In the genomic region with DNA sequence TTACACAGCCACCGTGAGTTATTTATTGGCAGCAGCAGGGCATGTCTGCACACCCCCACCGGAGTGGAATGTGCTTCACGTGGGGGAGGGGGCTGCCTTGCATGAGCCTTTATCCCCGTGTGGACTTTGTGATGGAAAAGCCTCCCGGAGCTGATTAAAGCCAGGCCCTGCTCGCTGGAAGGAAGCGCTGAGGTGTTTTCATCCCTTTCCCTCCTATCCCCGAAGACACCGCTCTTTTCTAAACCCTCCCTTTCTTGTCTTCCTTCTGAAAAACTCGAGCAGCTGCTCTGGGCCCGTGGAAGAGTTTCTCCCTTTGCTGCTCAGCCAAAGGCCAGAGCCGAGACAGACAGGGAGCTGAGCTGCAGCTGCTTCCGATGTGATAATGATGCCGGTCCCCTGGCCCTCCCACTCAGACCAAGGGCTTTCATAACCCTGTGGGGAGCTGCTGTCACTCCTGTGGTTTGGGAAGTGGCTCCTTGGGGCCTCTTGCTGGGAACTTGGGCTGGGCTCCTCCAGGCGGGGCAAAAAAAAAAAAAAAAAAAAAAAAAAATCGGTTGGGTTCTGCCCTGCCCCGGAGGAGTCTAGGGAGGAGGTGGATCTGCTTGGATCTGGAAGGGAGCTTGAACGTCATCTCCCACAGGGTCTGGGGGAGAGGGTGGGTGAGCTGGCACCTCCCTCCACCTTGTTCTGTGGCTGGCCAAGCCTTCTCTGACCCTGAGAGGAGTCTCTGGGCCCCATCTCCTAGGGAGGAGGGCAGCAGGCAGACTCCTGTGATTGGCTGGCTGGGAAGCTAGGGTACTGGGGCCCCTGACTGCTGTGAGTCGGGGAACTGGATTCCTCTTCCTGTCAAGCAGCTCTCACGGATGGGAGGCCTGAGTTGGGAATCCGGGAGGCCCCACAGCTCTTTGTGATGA, we compare ENCODE assay signal across 9 mouse cellular contexts. TPM values are rescaled to one million over a fixed set of nuclear protein-coding genes. Genes with fewer than 3 reads are reported as not detected.
DNase-seq lines count a peak whose midpoint lies in the region; ATAC-seq and TF ChIP-seq lines count a peak whose summit lies in the region.
"Had no signal": no experiment of that assay in that cellular context is flagged by ENCODE, and none has a peak within 500 bp of the region (broad histone marks: within the 10 kb centered on the region; RNA-seq: fewer than 3 reads in every experiment).

No protein-coding gene starts in this region.

- H3K36me3 ChIP-seq in embryonic facial prominence, embryonic 12.5 days: peaks cover 27% of the 10 kb centered on the region
- H3K36me3 ChIP-seq in heart, embryonic 14.5 days (ENCODE audit: control insufficient read depth, insufficient read depth, low read length): peaks cover 48% of the 10 kb centered on the region

- no peak for DNase-seq in layer of hippocampus, adult 2 months (ENCODE audit: low spot score in 2 of 2)
- DNase-seq in layer of hippocampus, adult 9-11 months: no peak
- peak; percentile 82 for DNase-seq in kidney, postnatal 10 days
- peak; percentile 69 to 79 for DNase-seq in spleen, postnatal 10 days (ENCODE audit: low spot score in 2 of 2)
- no peak for DNase-seq in cerebellum, adult 8-10 months

- peak overlapping the region; percentile 61; the same call in 1 of the 2 replicates for H3K27ac ChIP-seq in layer of hippocampus, adult 2 months
- H3K27ac ChIP-seq in embryonic facial prominence, embryonic 12.5 days: peak overlapping the region; percentile 98
- H3K27ac ChIP-seq in heart, embryonic 14.5 days (replicated peaks in 1 of 2; ENCODE audit: control insufficient read depth in 1 of 2, insufficient read depth in 1 of 2, low read depth in 2 of 2, low read length in 2 of 2): peak overlapping the region; percentile 97

- no peaks in the 10 kb centered on the region for H3K27me3 ChIP-seq in embryonic facial prominence, embryonic 12.5 days
- H3K27me3 ChIP-seq in heart, embryonic 14.5 days (ENCODE audit: control insufficient read depth, insufficient read depth, low read length): no peaks in the 10 kb centered on the region
- H3K27me3 ChIP-seq: Patski had no signal

- under 1% methylated on average over 21 of the region's 21 CpGs for WGBS in embryonic facial prominence, embryonic 12.5 days
- 1% methylated on average over 20 of the region's 21 CpGs for WGBS in heart, embryonic 14.5 days

- H3K4me2 ChIP-seq in embryonic facial prominence, embryonic 12.5 days (replicated peaks): peak overlapping the region; percentile 80
- peak overlapping the region; percentile 88 for H3K4me2 ChIP-seq in heart, embryonic 14.5 days (ENCODE audit: low read length)

- peak overlapping the region; percentile 87 for H3K4me3 ChIP-seq in layer of hippocampus, adult 2 months
- H3K4me3 ChIP-seq in embryonic facial prominence, embryonic 12.5 days: peak overlapping the region; percentile 93
- H3K4me3 ChIP-seq in heart, embryonic 14.5 days (ENCODE audit: control insufficient read depth in 1 of 2, insufficient read depth in 1 of 2, low read depth in 1 of 2, low read length in 2 of 2): peak overlapping the region; percentile 81 to 99

- TF ChIP-seq CTCF in layer of hippocampus, adult 2 months (conservative IDR thresholded peaks at IDR 0.05): no peak

- ATAC-seq in embryonic facial prominence, embryonic 12.5 days (ENCODE audit: insufficient number of reproducible peaks, insufficient read depth, low FRiP score, low TSS enrichment): peak; percentile 73
- peak; percentile 59 for ATAC-seq in heart, embryonic 14.5 days (ENCODE audit: insufficient number of reproducible peaks, insufficient read depth, low FRiP score, low read depth)
- peak; percentile 58 for ATAC-seq in megakaryocyte, adult 5-6 weeks (ENCODE audit: poor library complexity, severe bottlenecking)
- ATAC-seq: Patski had no signal

- H3K4me1 ChIP-seq in embryonic facial prominence, embryonic 12.5 days: peaks cover 33% of the 10 kb centered on the region
- H3K4me1 ChIP-seq in heart, embryonic 14.5 days (ENCODE audit: control insufficient read depth in 2 of 2, insufficient read depth in 2 of 2, low read length in 2 of 2): peaks cover 27 to 35% of the 10 kb centered on the region in 2 experiments

- peak overlapping the region; percentile 88 for H3K9ac ChIP-seq in embryonic facial prominence, embryonic 12.5 days
- peak overlapping the region; percentile 97 for H3K9ac ChIP-seq in heart, embryonic 14.5 days (ENCODE audit: low read length)

- H3K9me3 ChIP-seq in embryonic facial prominence, embryonic 12.5 days: no peaks in the 10 kb centered on the region
- no peaks in the 10 kb centered on the region for H3K9me3 ChIP-seq in heart, embryonic 14.5 days (ENCODE audit: control insufficient read depth, low read length)

RNA-seq across cellular contexts. Expression of a gene that starts 15.8 kb away (rescaled TPM):
- total RNA-seq in layer of hippocampus, adult 2 months (2021): 10 to 100 TPM; 18.1 to 18.2 TPM
- polyA plus RNA-seq in embryonic facial prominence, embryonic 12.5 days (2016; fragmentation: Nextera tagmentation; extraction: Ambion mirVana): 29.6 and 30.7 TPM in 2 replicates
- polyA plus RNA-seq in heart, embryonic 14.5 days (2014; fragmentation: Nextera tagmentation; extraction: Ambion mirVana): 18.3 and 18.7 TPM in 2 replicates
- 4.8 and 5.6 TPM in 2 replicates for total RNA-seq in megakaryocyte, adult 5-6 weeks (2015)
- total RNA-seq in megakaryocyte, adult 5-6 weeks (2017): 6.4 and 7.3 TPM in 2 replicates

RNA-seq across cellular contexts. Expression of a gene that starts 15.9 kb away (rescaled TPM):
- 10 to 100 TPM; 31.6 to 36.0 TPM for total RNA-seq in layer of hippocampus, adult 2 months (2021)
- 46.9 and 47.2 TPM in 2 replicates for polyA plus RNA-seq in embryonic facial prominence, embryonic 12.5 days (2016; fragmentation: Nextera tagmentation; extraction: Ambion mirVana)
- 28.6 and 30.9 TPM in 2 replicates for polyA plus RNA-seq in heart, embryonic 14.5 days (2014; fragmentation: Nextera tagmentation; extraction: Ambion mirVana)
- 17.2 and 18.2 TPM in 2 replicates for total RNA-seq in megakaryocyte, adult 5-6 weeks (2015)
- 32.2 and 33.8 TPM in 2 replicates for total RNA-seq in megakaryocyte, adult 5-6 weeks (2017)

RNA-seq across cellular contexts. Expression of a gene that starts 15.9 kb away (rescaled TPM):
- 1 to 10 TPM; 4.4 to 5.5 TPM for total RNA-seq in layer of hippocampus, adult 2 months (2021)
- 1.6 and 2.2 TPM in 2 replicates for polyA plus RNA-seq in embryonic facial prominence, embryonic 12.5 days (2016; fragmentation: Nextera tagmentation; extraction: Ambion mirVana)
- 1.7 and 2.2 TPM in 2 replicates for polyA plus RNA-seq in heart, embryonic 14.5 days (2014; fragmentation: Nextera tagmentation; extraction: Ambion mirVana)
- 0.49 and 2.4 TPM in 2 replicates for total RNA-seq in megakaryocyte, adult 5-6 weeks (2015)
- 1.7 and 2.3 TPM in 2 replicates for total RNA-seq in megakaryocyte, adult 5-6 weeks (2017)

RNA-seq across cellular contexts. Expression of a gene that starts 35.0 kb away (rescaled TPM):
- 10 to 100 TPM; 11.5 to 12.3 TPM for total RNA-seq in layer of hippocampus, adult 2 months (2021)
- 9.5 and 11.0 TPM in 2 replicates for polyA plus RNA-seq in embryonic facial prominence, embryonic 12.5 days (2016; fragmentation: Nextera tagmentation; extraction: Ambion mirVana)
- polyA plus RNA-seq in heart, embryonic 14.5 days (2014; fragmentation: Nextera tagmentation; extraction: Ambion mirVana): 3.0 and 3.2 TPM in 2 replicates
- 3.9 and 5.1 TPM in 2 replicates for total RNA-seq in megakaryocyte, adult 5-6 weeks (2015)
- total RNA-seq in megakaryocyte, adult 5-6 weeks (2017): 4.2 and 5.3 TPM in 2 replicates

Comparison
In these comparisons a context has a peak if more than half of its experiments do, and no peak if none do; other contexts are left out.
1. DNase-seq: peak in kidney, postnatal 10 days (single experiment) and spleen, postnatal 10 days (2 of 2); none in layer of hippocampus, adult 2 months (0 of 2), layer of hippocampus, adult 9-11 months (single experiment) and cerebellum, adult 8-10 months (single experiment).
2. Peak in every context shown above with its lines, with median percentiles within 50 percentile points of each other: H3K27ac ChIP-seq, H3K4me3 ChIP-seq and ATAC-seq.